ENCODE assay signal across 33 mouse cellular contexts in genomic region chr13:24403054-24403453, GRCm38 (mm10).
DNase-seq lines count a peak whose midpoint lies in the region; ATAC-seq lines count a peak whose summit lies in the region.
"Had no signal": no experiment of that assay in that cellular context is flagged by ENCODE, and none has a peak within 500 bp of the region (broad histone marks: within the 10 kb centered on the region; RNA-seq: fewer than 3 reads in every experiment).

No protein-coding gene starts in this region.

- H3K27me3 ChIP-seq in midbrain, embryonic 11.5 days (ENCODE audit: control insufficient read depth, insufficient read depth, low read length) = no peaks in the 10 kb centered on the region
- 0 out of 2 replicates have a peak, but pooled peaks cover 2% of the 10 kb centered on the region for H3K27me3 ChIP-seq in midbrain, embryonic 13.5 days
- H3K27me3 ChIP-seq: forebrain, embryonic 15.5 days; heart, embryonic 12.5 days; liver, embryonic 13.5 days; neural tube, embryonic 12.5 days; Patski had no signal

- 0 out of 2 replicates have a peak, but pooled peaks have one; percentile 40 for ATAC-seq in midbrain, embryonic 11.5 days (ENCODE audit: low FRiP score)
- ATAC-seq in midbrain, embryonic 13.5 days = no peak
- ATAC-seq in granulocyte monocyte progenitor cell, adult 5-6 weeks (replicated peaks; ENCODE audit: poor library complexity, severe bottlenecking) = peak; percentile 20; the same call in 1 of the 2 replicates
- ATAC-seq: forebrain, embryonic 15.5 days; Patski had no signal

- no peaks in the 10 kb centered on the region for H3K9me3 ChIP-seq in midbrain, embryonic 11.5 days (ENCODE audit: control insufficient read depth, low read length)
- no peaks in the 10 kb centered on the region for H3K9me3 ChIP-seq in midbrain, embryonic 13.5 days
- H3K9me3 ChIP-seq: forebrain, embryonic 15.5 days; heart, embryonic 12.5 days; limb, embryonic 12.5 days; liver, embryonic 13.5 days; midbrain, embryonic 10.5 days; neural tube, embryonic 12.5 days had no signal

- no peak overlapping the region for H3K4me2 ChIP-seq in midbrain, embryonic 11.5 days
- no peak overlapping the region for H3K4me2 ChIP-seq in midbrain, embryonic 13.5 days (replicated peaks)
- H3K4me2 ChIP-seq: forebrain, embryonic 15.5 days; heart, embryonic 12.5 days; hindbrain, embryonic 14.5 days; limb, embryonic 12.5 days; liver, embryonic 13.5 days; neural tube, embryonic 12.5 days had no signal

- no peak overlapping the region for H3K4me3 ChIP-seq in midbrain, embryonic 11.5 days (ENCODE audit: low read depth, low read length)
- no peak overlapping the region for H3K4me3 ChIP-seq in midbrain, embryonic 13.5 days (replicated peaks)
- H3K4me3 ChIP-seq: forebrain, embryonic 15.5 days; gastrocnemius, adult 2 months; heart, adult 2 months; heart, embryonic 12.5 days; limb, embryonic 12.5 days; liver, embryonic 13.5 days; midbrain, embryonic 10.5 days; myocyte; neural tube, embryonic 12.5 days had no signal

- H3K36me3 ChIP-seq in midbrain, embryonic 11.5 days (ENCODE audit: control insufficient read depth, insufficient read depth, low read length) = no peaks in the 10 kb centered on the region
- H3K36me3 ChIP-seq in midbrain, embryonic 13.5 days = no peaks in the 10 kb centered on the region
- H3K36me3 ChIP-seq: forebrain, embryonic 15.5 days; heart, embryonic 12.5 days; limb, embryonic 12.5 days; liver, embryonic 13.5 days; midbrain, embryonic 10.5 days; neural tube, embryonic 12.5 days had no signal

- no peak overlapping the region for H3K27ac ChIP-seq in midbrain, embryonic 11.5 days (ENCODE audit: low read depth, low read length)
- H3K27ac ChIP-seq in midbrain, embryonic 13.5 days = no peak overlapping the region
- H3K27ac ChIP-seq: forebrain, embryonic 15.5 days; gastrocnemius, adult 2 months; heart, adult 2 months; hindbrain, embryonic 14.5 days; limb, embryonic 12.5 days; liver, embryonic 13.5 days; midbrain, embryonic 10.5 days; neural tube, embryonic 12.5 days; stomach, postnatal 0 days had no signal

- no peak overlapping the region for H3K9ac ChIP-seq in midbrain, embryonic 11.5 days (ENCODE audit: low read length)
- no peak overlapping the region for H3K9ac ChIP-seq in midbrain, embryonic 13.5 days (replicated peaks)
- H3K9ac ChIP-seq: forebrain, embryonic 15.5 days; heart, embryonic 12.5 days; hindbrain, embryonic 14.5 days; limb, embryonic 12.5 days; liver, embryonic 13.5 days; neural tube, embryonic 12.5 days had no signal

- H3K4me1 ChIP-seq in midbrain, embryonic 11.5 days (ENCODE audit: control insufficient read depth, insufficient read depth, low read length) = no peaks in the 10 kb centered on the region
- H3K4me1 ChIP-seq in midbrain, embryonic 13.5 days (replicated peaks) = no peaks in the 10 kb centered on the region; the same call in 1 of the 2 replicates
- H3K4me1 ChIP-seq: forebrain, embryonic 15.5 days; neural tube, embryonic 12.5 days had no signal

- DNase-seq in midbrain, embryonic 11.5 days (ENCODE audit: low spot score, missing footprints) = no peak
- DNase-seq in 416B (ENCODE audit: low read depth) = peak; percentile 94
- peak; percentile 45 to 46 for DNase-seq in B cell, adult 2 months
- DNase-seq in thymus, postnatal 0 days (ENCODE audit: low spot score) = no peak
- no peak for DNase-seq in left cerebral cortex, adult 9 months (ENCODE audit: low spot score in 2 of 2)
- DNase-seq in cerebellum, postnatal 14 days = no peak
- DNase-seq: adrenal gland, postnatal 14 days; cerebellum, adult 18-20 months; cerebellum, postnatal 10 days; gastrocnemius, adult 2 months; gastrocnemius, postnatal 36 days; heart, adult 2 months; heart, postnatal 4 days; kidney, adult 11 months; kidney, postnatal 14 days; liver, embryonic 13.5 days; lung, adult 2 months; lung, postnatal 10 days; right cerebral cortex, adult 18-20 months; right cerebral cortex, postnatal 4 days; thymus, adult 18-20 months; thymus, postnatal 36 days had no signal

Comparison
In these comparisons a context has a peak if more than half of its experiments do, and no peak if none do; other contexts are left out.
1. DNase-seq: peak in 416B (single experiment) and B cell, adult 2 months (2 of 2); none in midbrain, embryonic 11.5 days (single experiment), thymus, postnatal 0 days (single experiment), left cerebral cortex, adult 9 months (0 of 2) and cerebellum, postnatal 14 days (0 of 2).